Mouse (Mus musculus) liver, embryonic 14 days (tissue): ENCODE measurements around the gene Aspn. TPM values are rescaled to one million over a fixed set of nuclear protein-coding genes. Genes with fewer than 3 reads are reported as not detected.

Source experiments
- polyA plus RNA-seq: library from polyadenylated mRNA; depleted of rRNA; stranded (reverse); fragments of >200 nt; gene quantifications from 2 replicates; pipeline ENCODE4 v1.2.3, GENCODE M21; 2012; rRNA removed

Aspn gene
- polyA plus RNA-seq: 0.07 and 1.0 TPM in 2 replicates

DNA sequence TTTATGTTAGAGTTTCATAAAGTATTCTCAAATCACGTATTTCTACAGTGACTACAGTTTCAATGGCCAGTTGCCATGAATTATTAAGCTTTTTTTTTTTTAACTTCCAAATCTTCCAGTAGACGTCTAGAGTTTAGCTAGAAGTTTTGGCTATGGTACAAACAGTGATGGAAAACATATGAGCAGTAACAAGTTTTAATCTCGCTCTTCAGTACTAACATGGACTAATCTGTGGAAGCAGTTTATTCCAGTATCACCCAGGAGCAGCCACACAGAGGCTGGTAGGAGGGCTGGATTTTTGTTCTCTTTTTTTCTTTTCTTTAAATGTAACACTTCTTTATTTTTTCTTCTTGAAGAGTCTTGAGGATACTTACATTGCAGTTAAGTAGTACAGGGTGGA, at the start of gene Aspn:
Gene Aspn, plus strand, starts transcription at position 165 of the 400 bp plus-strand sequence.

GRCm38 (mm10) chr13:49504510-49504909, 39.7 kb upstream of the Aspn start, which contains the start of gene Ecm2:
Gene Ecm2, plus strand, starts transcription at chr13:49504810.

GRCm38 (mm10) chr13:49581541-49582530, 37.6 kb downstream of the Aspn start, which contains the start of gene Omd:
Gene Omd, plus strand, starts transcription at chr13:49582462.

GRCm38 (mm10) chr13:49607714-49608113, 63.5 kb downstream of the Aspn start, which contains the start of gene Ogn:
Gene Ogn, plus strand, starts transcription at chr13:49608046.

Other genes with a start within 250 kb of the Aspn start
- 0.60 and 0.68 TPM in 2 replicates for gene Fgd3, start 224.1 kb upstream of the Aspn start, polyA plus RNA-seq
- 6.4 and 6.7 TPM in 2 replicates for gene Bicd2, start 202.9 kb upstream of the Aspn start, polyA plus RNA-seq
- gene Ippk, start 123.2 kb upstream of the Aspn start, polyA plus RNA-seq: 3.4 and 4.4 TPM in 2 replicates
- 0.11 and 0.14 TPM in 2 replicates for gene Tes3-ps, start 51.1 kb upstream of the Aspn start, polyA plus RNA-seq
- 0.16 and 0.18 TPM in 2 replicates for gene Ecm2, start 39.6 kb upstream of the Aspn start, polyA plus RNA-seq
- not detected in 2 replicates for gene Omd, start 38.0 kb downstream of the Aspn start, polyA plus RNA-seq
- gene Ogn, start 63.6 kb downstream of the Aspn start, polyA plus RNA-seq: 0.50 and 1.5 TPM in 2 replicates
- gene Cenpp, start 108.3 kb downstream of the Aspn start, polyA plus RNA-seq: 10.9 and 13.0 TPM in 2 replicates
- 6.2 and 6.3 TPM in 2 replicates for gene Nol8, start 108.6 kb downstream of the Aspn start, polyA plus RNA-seq
- 38.1 and 38.5 TPM in 2 replicates for gene Iars, start 137.7 kb downstream of the Aspn start, polyA plus RNA-seq